Mouse (Mus musculus): ENCODE measurements around the gene Lcor. TPM values are rescaled to one million over a fixed set of nuclear protein-coding genes. Genes with fewer than 3 reads are reported as not detected.

Gene Lcor
- polyA plus RNA-seq, 1 experiment from 2014 or later = 21.1 TPM

GRCm38 (mm10) chr19:41529169-41529568 is 46.7 kb downstream of the Lcor start:
- H3K27me3 ChIP-seq (ENCODE audit: insufficient read depth, poor library complexity, severe bottlenecking) = no peaks in the 10 kb centered on the region
- no peak for DNase-seq (ENCODE audit: low spot score)
- H3K27ac ChIP-seq = no peak overlapping the region
- H3K36me3 ChIP-seq = no peaks in the 10 kb centered on the region
- no peaks in the 10 kb centered on the region for H3K4me1 ChIP-seq (replicated peaks)
- no peak overlapping the region for H3K4me3 ChIP-seq
- no peaks in the 10 kb centered on the region for H3K9me3 ChIP-seq
- WGBS = 94% methylated on average over 3 of the region's 3 CpGs

DNA sequence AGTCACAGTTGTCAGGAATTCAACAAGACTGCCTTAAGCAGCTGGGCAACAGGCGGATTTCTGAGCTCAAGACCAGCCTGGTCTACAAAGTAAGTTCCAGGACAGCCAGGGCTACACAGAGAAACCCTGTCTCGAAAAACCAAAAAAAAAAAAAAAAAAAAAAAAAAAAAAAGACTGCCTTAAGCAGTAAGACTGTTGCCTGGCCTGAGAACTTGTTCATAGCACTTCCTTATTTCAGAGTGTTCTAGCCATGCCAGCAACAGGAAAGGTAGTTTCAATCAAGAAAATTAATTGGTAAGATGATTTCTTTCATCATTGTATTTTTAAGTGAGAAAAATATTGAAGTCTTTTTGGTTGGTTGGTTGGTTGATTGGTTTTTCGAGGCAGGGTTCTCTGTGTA is 51.6 kb downstream of the Lcor start:
- DNase-seq (ENCODE audit: low spot score) = no peak
- Histone ChIP-seq H3K27ac (no peak overlapping the region), H3K4me3 (no peak overlapping the region), H3K36me3 (peaks cover 13% of the 10 kb centered on the region), H3K27me3 (ENCODE audit: insufficient read depth, poor library complexity, severe bottlenecking) (no peaks in the 10 kb centered on the region), H3K9me3 (no peaks in the 10 kb centered on the region), H3K4me1 (replicated peaks) (no peaks in the 10 kb centered on the region)
- 91% methylated on average over 3 of the region's 3 CpGs for WGBS

- no peaks in the 10 kb centered on the region for H3K9me3 ChIP-seq
- DNase-seq (ENCODE audit: low spot score) = no peak
- H3K27me3 ChIP-seq (ENCODE audit: insufficient read depth, poor library complexity, severe bottlenecking) = no peaks in the 10 kb centered on the region
- H3K4me1 ChIP-seq (replicated peaks) = no peaks in the 10 kb centered on the region
- 85% methylated on average over 4 of the region's 4 CpGs for WGBS
- H3K27ac ChIP-seq = no peak overlapping the region
- H3K4me3 ChIP-seq = no peak overlapping the region
- H3K36me3 ChIP-seq = peaks cover 49% of the 10 kb centered on the region
Measured at GRCm38 (mm10) chr19:41556981-41557380, 74.5 kb downstream of the Lcor start.

- WGBS = 91% methylated on average over 4 of the region's 4 CpGs
- peaks cover 46% of the 10 kb centered on the region for H3K36me3 ChIP-seq
- H3K4me3 ChIP-seq = no peak overlapping the region
- DNase-seq (ENCODE audit: low spot score) = no peak
- no peak overlapping the region for H3K27ac ChIP-seq
- H3K27me3 ChIP-seq (ENCODE audit: insufficient read depth, poor library complexity, severe bottlenecking) = no peaks in the 10 kb centered on the region
- H3K9me3 ChIP-seq = no peaks in the 10 kb centered on the region
- no peaks in the 10 kb centered on the region for H3K4me1 ChIP-seq (replicated peaks)
Measured at GRCm38 (mm10) chr19:41557491-41557890, 75.1 kb downstream of the Lcor start.

DNA sequence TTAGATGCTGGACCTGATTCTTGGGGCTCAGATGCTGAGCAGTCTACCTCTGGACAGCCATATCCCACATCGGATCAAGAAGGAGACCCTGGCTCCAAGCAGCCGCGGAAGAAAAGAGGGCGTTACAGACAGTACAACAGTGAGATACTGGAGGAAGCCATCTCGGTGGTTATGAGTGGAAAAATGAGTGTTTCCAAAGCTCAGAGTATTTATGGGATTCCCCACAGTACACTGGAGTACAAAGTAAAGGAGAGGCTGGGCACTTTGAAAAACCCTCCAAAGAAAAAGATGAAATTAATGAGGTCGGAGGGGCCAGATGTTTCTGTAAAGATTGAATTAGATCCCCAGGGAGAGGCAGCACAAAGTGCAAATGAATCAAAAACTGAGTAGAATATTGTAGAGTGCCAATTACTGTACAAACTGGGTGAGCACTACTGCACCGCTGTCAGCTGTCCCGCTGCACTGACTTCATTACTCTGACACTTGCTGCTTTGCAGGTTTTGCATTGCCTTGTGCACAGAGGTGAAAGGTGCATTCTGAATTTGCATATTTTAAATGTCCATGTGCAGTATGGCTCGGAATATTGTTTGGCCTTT is 76.6 kb downstream of the Lcor start:
- Histone ChIP-seq H3K4me3 (no peak overlapping the region), H3K9me3 (no peaks in the 10 kb centered on the region), H3K4me1 (replicated peaks) (no peaks in the 10 kb centered on the region), H3K27me3 (ENCODE audit: insufficient read depth, poor library complexity, severe bottlenecking) (no peaks in the 10 kb centered on the region), H3K36me3 (peaks cover 36% of the 10 kb centered on the region), H3K27ac (no peak overlapping the region)
- DNase-seq (ENCODE audit: low spot score) = no peak
- 92% methylated on average over 9 of the region's 9 CpGs for WGBS

DNA sequence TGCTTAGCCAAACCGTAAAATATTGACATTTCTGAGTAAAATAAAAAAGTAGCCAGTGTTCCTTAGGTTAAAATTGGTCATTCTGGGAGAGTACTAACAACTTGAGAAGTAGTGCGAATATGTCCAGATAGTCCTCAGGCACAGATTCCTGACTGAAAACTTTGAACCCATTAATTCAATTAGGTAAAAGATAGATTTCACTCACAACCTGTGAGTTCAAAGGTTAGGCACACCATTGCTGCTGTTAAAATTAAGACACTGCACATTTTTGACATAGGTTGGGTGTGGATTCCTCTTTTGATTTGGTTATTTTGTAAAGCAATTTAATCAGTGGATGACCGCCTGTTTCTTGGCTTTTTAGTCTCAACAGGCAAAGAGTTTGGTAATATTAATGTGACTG is 78.4 kb downstream of the Lcor start:
- no peak overlapping the region for H3K27ac ChIP-seq
- H3K4me1 ChIP-seq (replicated peaks) = no peaks in the 10 kb centered on the region
- no peaks in the 10 kb centered on the region for H3K9me3 ChIP-seq
- H3K4me3 ChIP-seq = no peak overlapping the region
- H3K36me3 ChIP-seq = peaks cover 30% of the 10 kb centered on the region
- 90% methylated on average over 3 of the region's 3 CpGs for WGBS
- DNase-seq (ENCODE audit: low spot score) = no peak
- H3K27me3 ChIP-seq (ENCODE audit: insufficient read depth, poor library complexity, severe bottlenecking) = no peaks in the 10 kb centered on the region

DNA sequence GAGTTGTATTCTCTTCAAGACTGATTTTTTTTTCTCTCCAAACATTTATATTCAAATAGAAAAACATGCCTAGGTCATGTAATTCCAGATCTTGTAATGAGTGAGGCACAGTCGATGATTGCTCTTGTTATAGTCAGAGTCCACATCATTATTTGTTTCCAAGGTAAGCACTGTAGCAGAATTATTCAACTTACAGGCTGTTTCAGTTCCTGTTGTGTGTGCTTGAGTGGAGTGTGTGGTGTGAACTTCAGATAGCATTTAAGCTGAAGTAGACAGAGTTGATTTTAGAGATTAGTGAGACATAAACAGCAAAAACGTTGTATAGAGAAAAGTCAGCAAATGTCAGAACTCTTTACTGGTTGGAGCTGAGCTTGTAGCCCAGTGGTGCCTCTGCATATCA is 86.4 kb downstream of the Lcor start:
- peaks cover 11% of the 10 kb centered on the region for H3K4me1 ChIP-seq (replicated peaks)
- WGBS = 83% methylated on average over 2 of the region's 2 CpGs
- H3K27ac ChIP-seq = no peak overlapping the region
- H3K4me3 ChIP-seq = no peak overlapping the region
- H3K9me3 ChIP-seq = no peaks in the 10 kb centered on the region
- H3K36me3 ChIP-seq = no peaks in the 10 kb centered on the region
- no peak for DNase-seq (ENCODE audit: low spot score)
- H3K27me3 ChIP-seq (ENCODE audit: insufficient read depth, poor library complexity, severe bottlenecking) = no peaks in the 10 kb centered on the region

GRCm38 (mm10) chr19:41573700-41574099 is 91.3 kb downstream of the Lcor start:
- Histone ChIP-seq H3K36me3 (no peaks in the 10 kb centered on the region), H3K27ac (no peak overlapping the region), H3K4me1 (replicated peaks) (peaks cover 11% of the 10 kb centered on the region), H3K27me3 (ENCODE audit: insufficient read depth, poor library complexity, severe bottlenecking) (no peaks in the 10 kb centered on the region), H3K4me3 (no peak overlapping the region), H3K9me3 (no peaks in the 10 kb centered on the region)
- DNase-seq (ENCODE audit: low spot score) = no peak
- WGBS = 94% methylated on average over 2 of the region's 2 CpGs

GRCm38 (mm10) chr19:41577576-41577975 is 95.1 kb downstream of the Lcor start:
- Histone ChIP-seq H3K36me3 (peaks cover 12% of the 10 kb centered on the region), H3K27ac (no peak overlapping the region), H3K9me3 (no peaks in the 10 kb centered on the region), H3K27me3 (ENCODE audit: insufficient read depth, poor library complexity, severe bottlenecking) (no peaks in the 10 kb centered on the region), H3K4me3 (no peak overlapping the region), H3K4me1 (replicated peaks) (peaks cover 6% of the 10 kb centered on the region)
- DNase-seq (ENCODE audit: low spot score) = no peak

DNA sequence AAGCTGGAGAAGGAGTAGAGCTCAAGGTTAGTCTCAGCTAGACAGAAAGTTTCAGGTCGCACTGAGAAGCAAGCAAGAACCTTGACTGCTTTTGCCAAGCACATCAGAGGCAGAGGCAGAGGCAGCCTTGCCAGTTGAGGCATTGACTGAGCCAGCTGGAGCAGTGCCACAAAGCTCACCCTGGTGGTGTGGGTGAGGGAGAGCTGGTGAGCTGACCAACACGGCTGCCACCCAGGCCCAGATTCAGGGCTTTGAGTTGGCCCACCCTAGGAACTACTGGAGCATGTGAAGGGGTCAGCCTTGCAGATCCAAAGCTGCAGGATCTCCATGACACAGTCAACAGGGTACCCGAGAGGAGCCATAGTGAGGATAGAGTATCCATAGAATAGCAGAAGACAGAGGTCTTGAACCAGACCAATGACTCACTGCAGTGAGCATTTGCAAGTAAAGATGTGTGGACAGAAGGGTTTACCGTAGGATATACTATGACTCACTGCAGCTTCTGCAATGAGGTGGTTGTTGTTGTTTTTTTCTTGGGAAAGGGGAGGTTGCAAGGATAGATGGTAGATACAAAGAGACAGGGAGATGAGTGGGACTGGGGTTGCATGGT is 97.0 kb downstream of the Lcor start:
- Histone ChIP-seq H3K27ac (no peak overlapping the region), H3K27me3 (ENCODE audit: insufficient read depth, poor library complexity, severe bottlenecking) (no peaks in the 10 kb centered on the region), H3K9me3 (no peaks in the 10 kb centered on the region), H3K36me3 (peaks cover 30% of the 10 kb centered on the region), H3K4me1 (replicated peaks) (no peaks in the 10 kb centered on the region), H3K4me3 (no peak overlapping the region)
- 89% methylated on average over 4 of the region's 4 CpGs for WGBS
- DNase-seq (ENCODE audit: low spot score) = no peak

- H3K27me3 ChIP-seq (ENCODE audit: insufficient read depth, poor library complexity, severe bottlenecking) = no peaks in the 10 kb centered on the region
- 95% methylated on average over 23 of the region's 23 CpGs for WGBS
- no peak within 1 kb of the TSS for H3K4me3 ChIP-seq
- no peak within 1 kb of the TSS for H3K27ac ChIP-seq
- H3K9me3 ChIP-seq = no peaks in the 10 kb centered on the region
- no peaks in the 10 kb centered on the region for H3K4me1 ChIP-seq (replicated peaks)
- H3K36me3 ChIP-seq = peaks cover 55% of the 10 kb centered on the region
- no peak for DNase-seq (ENCODE audit: low spot score)
Measured at GRCm38 (mm10) chr19:41581706-41582420, 99.4 kb downstream of the Lcor start, which contains the start of gene Gm340. Gene Gm340 (plus strand): TSS chr19:41582370.

- Histone ChIP-seq H3K4me1 (replicated peaks) (no peaks in the 10 kb centered on the region), H3K27me3 (ENCODE audit: insufficient read depth, poor library complexity, severe bottlenecking) (no peaks in the 10 kb centered on the region), H3K27ac (no peak overlapping the region), H3K9me3 (no peaks in the 10 kb centered on the region), H3K4me3 (no peak overlapping the region), H3K36me3 (peaks cover 55% of the 10 kb centered on the region)
- WGBS = 96% methylated on average over 5 of the region's 5 CpGs
- no peak for DNase-seq (ENCODE audit: low spot score)
Measured at GRCm38 (mm10) chr19:41582918-41583514, 100.6 kb downstream of the Lcor start.

GRCm38 (mm10) chr19:41586752-41587151 is 104.3 kb downstream of the Lcor start:
- Histone ChIP-seq H3K4me3 (no peak overlapping the region), H3K27ac (no peak overlapping the region), H3K4me1 (replicated peaks) (peaks cover 3% of the 10 kb centered on the region; the same call in 1 of the 2 replicates), H3K27me3 (ENCODE audit: insufficient read depth, poor library complexity, severe bottlenecking) (no peaks in the 10 kb centered on the region), H3K9me3 (no peaks in the 10 kb centered on the region), H3K36me3 (peaks cover 51% of the 10 kb centered on the region)
- 96% methylated on average over 10 of the region's 10 CpGs for WGBS
- no peak for DNase-seq (ENCODE audit: low spot score)

All from hindbrain, embryonic 10.5 days (tissue).